Mouse (Mus musculus) bone marrow macrophage, adult 2 months (primary cell): Measurements from ENCODE around the gene Paxbp1.

Source experiments
- CTCF ChIP-seq: IDR thresholded peaks from 2 replicates; pipeline ENCODE4 v1.5.1; 2012; ENCODE audit warnings: low read depth, mild to moderate bottlenecking, low read length, moderate library complexity
- POLR2A ChIP-seq: IDR thresholded peaks from 2 replicates; pipeline ENCODE4 v1.6.1; 2012; ENCODE audit warnings: mild to moderate bottlenecking, low read depth, low read length, borderline replicate concordance

DNA sequence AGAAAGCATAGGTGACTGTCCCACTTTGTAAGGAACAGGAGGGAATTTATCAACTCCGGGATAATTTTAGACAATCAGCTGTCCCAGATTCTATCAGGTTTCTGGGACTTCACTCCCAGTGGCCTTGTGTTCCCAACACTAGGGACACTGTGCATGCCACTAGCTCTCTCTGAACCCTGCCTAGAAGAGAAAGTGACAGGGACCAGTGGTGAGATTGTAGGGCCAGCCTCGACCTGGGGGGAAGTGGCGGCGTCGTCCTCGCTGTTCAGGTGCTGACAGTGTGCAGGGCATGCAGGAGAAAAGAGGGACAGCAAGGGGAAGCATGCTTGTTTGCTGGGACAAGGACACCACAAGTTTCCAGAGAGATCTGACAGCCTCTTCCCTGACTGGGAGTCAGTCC, 13.4 kb upstream of the Paxbp1 start:
- TF ChIP-seq CTCF (no peak), POLR2A (no peak)
